Mouse (Mus musculus): ENCODE data around the gene Olfr479. TPM values are rescaled to one million over a fixed set of nuclear protein-coding genes. Genes with fewer than 3 reads are reported as not detected.
"Not testable (repeated sequence)": the region's sequence is repeated elsewhere in the genome, so short reads cannot be mapped to it uniquely, and the experiment has no call there.

Gene Olfr479
- not detected for total RNA-seq (2021)

DNA sequence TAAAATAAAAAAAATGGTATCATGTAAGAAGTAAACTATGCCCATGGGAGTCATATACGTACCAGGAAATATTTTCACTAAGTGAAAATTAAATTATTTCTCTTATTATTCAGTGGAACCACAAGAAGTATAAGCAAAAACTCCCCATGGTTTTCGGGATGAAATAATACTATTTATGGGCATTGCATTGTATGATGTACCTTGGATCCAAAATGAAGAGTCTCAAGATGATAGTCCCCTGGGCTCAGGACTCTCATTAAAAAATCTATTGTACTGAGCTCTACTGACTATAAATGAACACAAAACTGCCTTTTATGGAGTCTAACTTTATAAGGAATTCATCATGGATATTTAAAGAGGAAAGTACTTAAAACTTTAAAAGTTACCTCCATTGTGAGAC, at the start of gene Olfr479:
TSS of gene Olfr479 (plus strand) at position 301 of the 400 bp plus-strand sequence.
- intact Hi-C loops (cut with DNase I): no loop called here

DNA sequence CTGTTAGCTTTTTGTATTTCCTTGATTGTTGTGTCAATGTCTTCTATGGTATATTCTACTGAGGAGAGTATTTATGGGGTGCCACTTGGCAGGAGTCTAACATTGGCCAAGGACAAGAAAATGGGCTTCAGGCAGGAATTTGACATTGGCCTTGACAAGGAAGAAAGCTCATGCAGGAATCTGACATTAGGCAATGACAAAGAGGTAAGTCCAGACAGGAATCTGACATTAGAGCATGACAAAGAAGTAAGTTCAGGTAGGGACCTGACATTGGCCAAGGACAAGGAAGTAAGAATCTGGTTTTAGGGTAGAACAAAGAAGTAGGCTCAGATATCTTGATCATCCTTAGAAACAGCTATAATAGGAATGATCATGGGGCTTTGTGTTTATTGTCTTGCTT, 36.2 kb upstream of the Olfr479 start:
- intact Hi-C loops (cut with DNase I); DNase-seq (ENCODE audit: low spot score): not testable (repeated sequence)

More for the DNA sequence above, at the start of gene Olfr479:
- DNase-seq (ENCODE audit: low spot score): no peak

DNA sequence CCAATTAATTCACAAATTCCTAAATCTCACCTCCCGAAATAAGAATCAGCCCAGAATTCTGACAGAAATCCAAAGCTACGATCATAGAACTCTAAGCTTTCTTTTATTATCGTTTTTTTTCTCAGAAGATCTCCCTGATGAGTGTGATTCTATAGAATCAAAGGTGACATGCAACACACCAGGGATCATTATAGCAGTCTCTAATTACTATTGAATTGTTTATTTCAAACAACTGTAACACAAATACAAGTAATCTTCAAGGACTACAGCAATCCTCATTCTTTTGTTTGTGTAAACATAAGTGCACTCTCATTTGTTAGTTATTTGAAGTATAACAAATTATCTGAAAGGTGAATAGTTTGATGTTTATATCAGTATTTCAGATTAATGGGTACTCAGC, 16.6 kb upstream of the Olfr479 start, which contains the start of gene Olfr478:
TSS of gene Olfr478 (minus strand) at position 101 of the 400 bp plus-strand sequence.
- intact Hi-C loops (cut with DNase I): no loop called here
- no peak for DNase-seq (ENCODE audit: low spot score)

DNA sequence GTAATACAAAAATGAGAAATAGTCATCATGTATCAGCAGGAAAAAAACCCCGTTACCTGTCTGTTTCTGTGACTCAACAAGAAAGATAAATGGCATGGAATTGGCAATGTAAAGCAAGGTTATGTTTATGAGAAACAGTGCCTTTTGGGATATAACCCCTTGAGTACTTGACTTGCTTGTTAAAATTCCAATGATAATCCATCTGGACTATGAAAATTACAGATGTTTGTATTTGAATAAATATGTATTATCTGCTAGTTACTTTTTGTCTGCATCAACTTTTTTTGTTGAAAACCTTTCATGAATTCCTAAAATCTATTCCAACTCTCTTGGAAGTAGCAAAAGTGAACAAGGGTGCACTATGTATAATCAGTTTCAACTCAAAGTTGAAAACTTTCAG, 16.8 kb downstream of the Olfr479 start, which contains the start of gene Olfr480:
TSS of gene Olfr480 (minus strand) at position 101 of the 400 bp plus-strand sequence.
- intact Hi-C loops (cut with DNase I): no loop called here
- DNase-seq (ENCODE audit: low spot score): no peak

- intact Hi-C loops (cut with DNase I): no loop called here
- no peak for DNase-seq (ENCODE audit: low spot score)
Measured at GRCm38 (mm10) chr7:108079555-108079954, 29.1 kb downstream of the Olfr479 start, which contains the start of gene Olfr481. TSS of gene Olfr481 (plus strand) at chr7:108079855.

DNA sequence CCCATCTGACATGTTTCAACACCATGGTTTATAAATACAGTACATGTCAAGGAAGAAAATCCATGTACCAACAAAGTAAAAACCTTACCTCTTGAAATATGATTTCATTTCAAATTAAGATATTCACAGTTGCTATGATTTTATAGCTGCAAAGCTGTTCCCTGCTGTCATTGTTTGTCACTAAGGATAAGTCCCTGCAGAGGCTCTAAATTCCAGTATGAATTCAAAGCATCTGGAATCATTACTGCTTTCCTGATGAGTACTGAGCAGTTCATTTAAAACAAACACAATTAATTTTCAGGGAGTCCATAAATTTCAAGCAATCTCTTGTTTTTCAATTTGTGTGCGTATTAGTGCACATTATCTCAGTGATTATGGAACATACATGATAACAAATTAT, 47.0 kb downstream of the Olfr479 start, which contains the start of gene Olfr482:
TSS of gene Olfr482 (minus strand) at position 101 of the 400 bp plus-strand sequence.
- intact Hi-C loops (cut with DNase I): no loop called here
- DNase-seq (ENCODE audit: low spot score): no peak

GRCm38 (mm10) chr7:108100549-108100948, 50.1 kb downstream of the Olfr479 start, which contains the start of gene Olfr483:
TSS of gene Olfr483 (plus strand) at chr7:108100849.
- intact Hi-C loops (cut with DNase I): no loop called here
- DNase-seq (ENCODE audit: low spot score): no peak

Other genes starting within 250 kb of the Olfr479 start
- gene Ovch2, start 249.5 kb upstream of the Olfr479 start, total RNA-seq (2021): not detected
- gene Olfr467, start 238.4 kb upstream of the Olfr479 start, total RNA-seq (2021): not detected
- not detected for gene Olfr469, start 225.2 kb upstream of the Olfr479 start, total RNA-seq (2021)
- not detected for gene Olfr470, start 203.2 kb upstream of the Olfr479 start, total RNA-seq (2021)
- not detected for gene Olfr472, start 152.8 kb upstream of the Olfr479 start, total RNA-seq (2021)
- gene Olfr473, start 120.2 kb upstream of the Olfr479 start, total RNA-seq (2021): not detected
- not detected for gene Olfr474, start 96.0 kb upstream of the Olfr479 start, total RNA-seq (2021)
- gene Olfr476, start 85.9 kb upstream of the Olfr479 start, total RNA-seq (2021): not detected
- gene Olfr477, start 64.0 kb upstream of the Olfr479 start, total RNA-seq (2021): not detected
- not detected for gene Olfr478, start 16.7 kb upstream of the Olfr479 start, total RNA-seq (2021)
- not detected for gene Olfr480, start 16.7 kb downstream of the Olfr479 start, total RNA-seq (2021)
- not detected for gene Olfr481, start 29.2 kb downstream of the Olfr479 start, total RNA-seq (2021)
- gene Olfr482, start 46.9 kb downstream of the Olfr479 start, total RNA-seq (2021): under 1 TPM; 0.59 to 0.94 TPM
- gene Olfr483, start 50.2 kb downstream of the Olfr479 start, total RNA-seq (2021): not detected
- not detected for gene Olfr484, start 76.8 kb downstream of the Olfr479 start, total RNA-seq (2021)
- not detected for gene Olfr485, start 109.2 kb downstream of the Olfr479 start, total RNA-seq (2021)
- not detected for gene Olfr486, start 122.0 kb downstream of the Olfr479 start, total RNA-seq (2021)
- gene Olfr487, start 163.9 kb downstream of the Olfr479 start, total RNA-seq (2021): not detected
- not detected for gene Olfr488, start 207.7 kb downstream of the Olfr479 start, total RNA-seq (2021)
- not detected for gene Olfr490, start 238.2 kb downstream of the Olfr479 start, total RNA-seq (2021)

Measured in heart, postnatal 25 days (tissue).